Mouse (Mus musculus) lung, adult 2 months (tissue): ENCODE results near the gene Syn2.

Experiments
- CTCF ChIP-seq: fragments of 200-500 bp; IDR thresholded peaks from 2 replicates; pipeline ENCODE4 v1.5.1; 2011; ENCODE audit warnings: mild to moderate bottlenecking, low read length, control low read depth; ENCODE audit not compliant: insufficient read depth
- POLR2A ChIP-seq: fragments of 200-500 bp; IDR thresholded peaks from 2 replicates; pipeline ENCODE4 v1.6.1; 2011; ENCODE audit warnings: low read depth, mild to moderate bottlenecking, control low read depth, low read length, borderline replicate concordance; ENCODE audit errors: extremely low read depth

DNA sequence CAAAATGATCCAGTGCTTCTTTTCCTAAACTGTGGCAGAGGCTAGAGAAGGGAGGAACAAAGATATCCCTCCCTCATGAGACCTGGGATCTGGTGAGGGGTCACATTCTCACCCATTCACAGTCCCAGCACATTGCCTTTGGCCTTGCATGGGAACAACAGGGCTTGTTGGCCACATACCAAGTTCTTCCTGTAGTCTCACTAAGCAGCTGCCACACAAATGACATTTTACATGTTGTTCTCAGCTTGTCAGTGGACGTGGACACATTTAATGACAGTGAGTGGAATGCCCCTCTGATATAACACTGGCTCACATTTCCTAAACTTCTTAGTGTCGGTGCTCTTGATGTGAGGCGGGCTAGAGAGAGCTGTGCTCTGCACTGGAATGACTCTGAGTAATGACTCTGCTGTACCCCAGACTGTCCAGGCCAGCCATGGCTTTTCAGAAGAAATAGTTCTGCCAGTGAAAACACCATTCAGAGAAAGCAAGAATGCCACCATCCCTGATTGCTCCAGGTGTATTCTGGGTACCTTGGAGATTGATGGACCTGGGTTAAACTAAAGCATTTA, 106.5 kb downstream of the Syn2 start:
- no peak for TF ChIP-seq POLR2A
- no peak for TF ChIP-seq CTCF
